Mouse (Mus musculus) liver, embryonic 12.5 days (tissue): ENCODE data around the gene Specc1. TPM values are rescaled to one million over a fixed set of nuclear protein-coding genes. Genes with fewer than 3 reads are reported as not detected.

Source experiments
- ATAC-seq: fragments of 200-750 bp; cut with Nextera tagmentation; 2 replicates; pipeline ENCODE4 v1.8.0; 2017; ENCODE audit warnings: moderate number of reproducible peaks, mild to moderate bottlenecking, moderate library complexity
- H3K27ac ChIP-seq: fragments of 300-500 bp; sonication (generic); 2 replicates; pipeline ENCODE4 v1.5.1; 2016; ENCODE audit warnings: mild to moderate bottlenecking
- H3K27me3 ChIP-seq: fragments of 300-500 bp; sonication (generic); replicated peaks from 2 replicates; pipeline ENCODE4 v1.6.1; 2016; ENCODE audit warnings: mild to moderate bottlenecking, moderate library complexity
- H3K36me3 ChIP-seq: fragments of 300-500 bp; sonication (generic); 2 replicates; pipeline ENCODE4 v1.6.1; 2016; ENCODE audit warnings: mild to moderate bottlenecking, moderate library complexity
- H3K4me1 ChIP-seq: fragments of 300-500 bp; sonication (generic); 2 replicates; pipeline ENCODE4 v1.6.1; 2016
- H3K4me2 ChIP-seq: fragments of 300-500 bp; sonication (generic); 2 replicates; pipeline ENCODE4 v1.6.1; 2016; ENCODE audit warnings: mild to moderate bottlenecking, moderate library complexity
- H3K4me3 ChIP-seq: fragments of 300-500 bp; sonication (generic); 2 replicates; pipeline ENCODE4 v1.5.1; 2016; ENCODE audit warnings: mild to moderate bottlenecking, moderate library complexity
- H3K9ac ChIP-seq: fragments of 300-500 bp; sonication (generic); 2 replicates; pipeline ENCODE4 v1.6.1; 2016; ENCODE audit warnings: mild to moderate bottlenecking, moderate library complexity
- H3K9me3 ChIP-seq: fragments of 300-500 bp; sonication (generic); replicated peaks from 2 replicates; pipeline ENCODE4 v1.6.1; 2016; ENCODE audit warnings: mild to moderate bottlenecking, moderate library complexity
- WGBS: fragments of 180-500 bp; shearing (Covaris S2); methylation state at CpG from one replicate; pipeline ENCODE4 v1.1.7; 2016; ENCODE audit not compliant: insufficient replicate concordance; 5-methylcytosine and 5-hydroxymethylcytosine counted together
- polyA plus RNA-seq: library from polyadenylated mRNA; unstranded; fragments of >200 nt; fragmentation: Nextera tagmentation; extraction: Ambion mirVana; gene quantifications from 2 replicates; pipeline ENCODE4 v1.2.1, GENCODE M21; 2016

Gene Specc1
- polyA plus RNA-seq, 1 experiment from 2014 or later = 36.4 TPM

- Histone ChIP-seq H3K36me3 (peaks cover 16% of the 10 kb centered on the region), H3K4me2 (no peak overlapping the region), H3K9ac (no peak overlapping the region), H3K4me1 (peaks cover 19% of the 10 kb centered on the region), H3K27me3 (no peaks in the 10 kb centered on the region; the same call in 1 of the 2 replicates), H3K9me3 (no peaks in the 10 kb centered on the region), H3K4me3 (no peak overlapping the region), H3K27ac (no peak overlapping the region)
- no peak for ATAC-seq
- WGBS = 84% methylated on average over 10 of the region's 10 CpGs
These were observed 62.0 kb downstream of the Specc1 start for GRCm38 (mm10) chr11:62018315-62019205.

GRCm38 (mm10) chr11:62019857-62020256, 63.3 kb downstream of the Specc1 start:
- Histone ChIP-seq H3K4me3 (no peak overlapping the region), H3K4me2 (no peak overlapping the region), H3K9ac (no peak overlapping the region), H3K9me3 (no peaks in the 10 kb centered on the region), H3K4me1 (peaks cover 19% of the 10 kb centered on the region), H3K27ac (no peak overlapping the region), H3K27me3 (no peaks in the 10 kb centered on the region; the same call in 1 of the 2 replicates), H3K36me3 (peaks cover 16% of the 10 kb centered on the region)
- WGBS = 54% methylated on average over 3 of the region's 3 CpGs
- no peak for ATAC-seq

- H3K9me3 ChIP-seq = no peaks in the 10 kb centered on the region
- H3K27me3 ChIP-seq = no peaks in the 10 kb centered on the region
- WGBS = 82% methylated on average over 1 of the region's 1 CpGs
- H3K4me1 ChIP-seq = peaks cover 21% of the 10 kb centered on the region
- H3K36me3 ChIP-seq = peaks cover 8% of the 10 kb centered on the region; the same call in 1 of the 2 replicates
- no peak overlapping the region for H3K27ac ChIP-seq
- no peak overlapping the region for H3K9ac ChIP-seq
- no peak overlapping the region for H3K4me2 ChIP-seq
- no peak for ATAC-seq
- H3K4me3 ChIP-seq = no peak overlapping the region
These were observed 64.3 kb downstream of the Specc1 start for GRCm38 (mm10) chr11:62020898-62021297.

- Histone ChIP-seq H3K36me3 (peaks cover 7% of the 10 kb centered on the region; the same call in 1 of the 2 replicates), H3K4me2 (no peak overlapping the region), H3K9me3 (no peaks in the 10 kb centered on the region), H3K27ac (0 out of 2 replicates have a peak overlapping the region, but pooled peaks have one; percentile 36), H3K4me3 (no peak overlapping the region), H3K9ac (no peak overlapping the region), H3K4me1 (peaks cover 28% of the 10 kb centered on the region), H3K27me3 (no peaks in the 10 kb centered on the region)
- WGBS = 73% methylated on average over 3 of the region's 3 CpGs
- ATAC-seq = no peak
These were observed 65.5 kb downstream of the Specc1 start for GRCm38 (mm10) chr11:62022105-62022504.

GRCm38 (mm10) chr11:62022718-62023493, 66.3 kb downstream of the Specc1 start:
- Histone ChIP-seq H3K4me1 (peaks cover 35% of the 10 kb centered on the region), H3K9ac (no peak overlapping the region), H3K4me3 (no peak overlapping the region), H3K4me2 (no peak overlapping the region), H3K27me3 (no peaks in the 10 kb centered on the region), H3K9me3 (no peaks in the 10 kb centered on the region), H3K36me3 (peaks cover 7% of the 10 kb centered on the region; the same call in 1 of the 2 replicates), H3K27ac (no peak overlapping the region)
- no peak for ATAC-seq
- WGBS = 86% methylated on average over 8 of the region's 8 CpGs

GRCm38 (mm10) chr11:62023494-62024233, 67.1 kb downstream of the Specc1 start:
- no peak overlapping the region for H3K4me3 ChIP-seq
- H3K36me3 ChIP-seq = peaks cover 7% of the 10 kb centered on the region; the same call in 1 of the 2 replicates
- no peaks in the 10 kb centered on the region for H3K27me3 ChIP-seq
- H3K4me1 ChIP-seq = peaks cover 34% of the 10 kb centered on the region
- no peak for ATAC-seq
- H3K9me3 ChIP-seq = no peaks in the 10 kb centered on the region
- no peak overlapping the region for H3K9ac ChIP-seq
- H3K27ac ChIP-seq = no peak overlapping the region
- no peak overlapping the region for H3K4me2 ChIP-seq
- 76% methylated on average over 12 of the region's 12 CpGs for WGBS

- H3K4me3 ChIP-seq = no peak overlapping the region
- no peak overlapping the region for H3K4me2 ChIP-seq
- H3K9me3 ChIP-seq = no peaks in the 10 kb centered on the region
- H3K36me3 ChIP-seq = peaks cover 11% of the 10 kb centered on the region
- H3K27ac ChIP-seq = no peak overlapping the region
- no peak overlapping the region for H3K9ac ChIP-seq
- H3K27me3 ChIP-seq = no peaks in the 10 kb centered on the region
- H3K4me1 ChIP-seq = peaks cover 34% of the 10 kb centered on the region
- no peak for ATAC-seq
- 84% methylated on average over 8 of the region's 8 CpGs for WGBS
These were observed 67.7 kb downstream of the Specc1 start for GRCm38 (mm10) chr11:62024234-62024601.

GRCm38 (mm10) chr11:62024952-62025351, 68.4 kb downstream of the Specc1 start:
- peaks cover 18% of the 10 kb centered on the region for H3K36me3 ChIP-seq
- peaks cover 34% of the 10 kb centered on the region for H3K4me1 ChIP-seq
- no peak overlapping the region for H3K4me2 ChIP-seq
- no peak for ATAC-seq
- no peaks in the 10 kb centered on the region for H3K9me3 ChIP-seq
- no peaks in the 10 kb centered on the region for H3K27me3 ChIP-seq
- 73% methylated on average over 5 of the region's 5 CpGs for WGBS
- no peak overlapping the region for H3K4me3 ChIP-seq
- H3K9ac ChIP-seq = no peak overlapping the region
- no peak overlapping the region for H3K27ac ChIP-seq

- no peak overlapping the region for H3K27ac ChIP-seq
- ATAC-seq = no peak
- H3K9me3 ChIP-seq = no peaks in the 10 kb centered on the region
- peaks cover 34% of the 10 kb centered on the region for H3K4me1 ChIP-seq
- no peak overlapping the region for H3K4me2 ChIP-seq
- peaks cover 26% of the 10 kb centered on the region for H3K36me3 ChIP-seq
- H3K4me3 ChIP-seq = no peak overlapping the region
- WGBS = 45% methylated on average over 2 of the region's 2 CpGs
- no peak overlapping the region for H3K9ac ChIP-seq
- no peaks in the 10 kb centered on the region for H3K27me3 ChIP-seq
These were observed 69.2 kb downstream of the Specc1 start for GRCm38 (mm10) chr11:62025770-62026169.

GRCm38 (mm10) chr11:62026345-62026815, 69.8 kb downstream of the Specc1 start:
- no peak for ATAC-seq
- no peak overlapping the region for H3K4me2 ChIP-seq
- 83% methylated on average over 4 of the region's 4 CpGs for WGBS
- no peaks in the 10 kb centered on the region for H3K27me3 ChIP-seq
- H3K27ac ChIP-seq = no peak overlapping the region
- no peaks in the 10 kb centered on the region for H3K9me3 ChIP-seq
- no peak overlapping the region for H3K9ac ChIP-seq
- no peak overlapping the region for H3K4me3 ChIP-seq
- peaks cover 34% of the 10 kb centered on the region for H3K4me1 ChIP-seq
- peaks cover 32% of the 10 kb centered on the region for H3K36me3 ChIP-seq

GRCm38 (mm10) chr11:62027271-62027670, 70.7 kb downstream of the Specc1 start:
- whole genome bisulfite sequencing = 85% methylated on average over 6 of the region's 6 CpGs

More at GRCm38 (mm10) chr11:62027271-62027670, 70.7 kb downstream of the Specc1 start:
- H3K4me2 ChIP-seq = no peak overlapping the region
- no peak overlapping the region for H3K9ac ChIP-seq
- H3K27ac ChIP-seq = no peak overlapping the region
- no peaks in the 10 kb centered on the region for H3K9me3 ChIP-seq
- H3K4me1 ChIP-seq = peaks cover 27% of the 10 kb centered on the region
- H3K36me3 ChIP-seq = peaks cover 38% of the 10 kb centered on the region
- no peak overlapping the region for H3K4me3 ChIP-seq
- H3K27me3 ChIP-seq = no peaks in the 10 kb centered on the region
- no peak for ATAC-seq
